Mouse (Mus musculus): Measurements from ENCODE around the gene Repin1. TPM values are rescaled to one million over a fixed set of nuclear protein-coding genes. Genes with fewer than 3 reads are reported as not detected.

The Repin1 gene
- polyA plus RNA-seq, 1 experiment from 2014 or later, result 47.2 TPM

DNA sequence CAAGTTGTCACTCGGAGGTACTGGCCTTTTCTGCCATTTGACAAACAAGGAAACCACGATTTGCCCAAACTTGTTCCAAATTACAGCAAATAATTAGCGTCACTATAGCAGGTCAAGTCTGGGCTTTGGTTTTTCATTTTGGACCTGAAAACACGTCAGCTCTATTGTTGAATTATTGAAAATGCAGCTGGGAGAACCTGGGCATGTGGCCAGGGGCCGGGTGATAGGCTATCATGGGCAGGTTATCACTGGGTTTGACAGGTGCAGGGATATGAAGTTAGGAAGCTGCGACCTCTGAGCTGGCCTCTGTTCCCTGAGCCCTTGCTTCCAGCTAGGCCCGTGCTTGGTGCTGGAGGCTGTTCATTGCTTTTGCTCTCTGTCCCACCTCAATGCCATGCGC lies 37.1 kb downstream of the Repin1 start:
- no peak overlapping the region for H3K9ac ChIP-seq (replicated peaks)
- H3K4me2 ChIP-seq (replicated peaks), result no peak overlapping the region
- H3K27ac ChIP-seq, result no peak overlapping the region
- WGBS, result 92% methylated on average over 8 of the region's 8 CpGs
- peaks cover 43% of the 10 kb centered on the region for H3K27me3 ChIP-seq
- no peak for ATAC-seq
- no peaks in the 10 kb centered on the region for H3K36me3 ChIP-seq
- H3K9me3 ChIP-seq, result no peaks in the 10 kb centered on the region
- peaks cover 27% of the 10 kb centered on the region for H3K4me1 ChIP-seq (replicated peaks)
- H3K4me3 ChIP-seq (replicated peaks), result no peak overlapping the region

DNA sequence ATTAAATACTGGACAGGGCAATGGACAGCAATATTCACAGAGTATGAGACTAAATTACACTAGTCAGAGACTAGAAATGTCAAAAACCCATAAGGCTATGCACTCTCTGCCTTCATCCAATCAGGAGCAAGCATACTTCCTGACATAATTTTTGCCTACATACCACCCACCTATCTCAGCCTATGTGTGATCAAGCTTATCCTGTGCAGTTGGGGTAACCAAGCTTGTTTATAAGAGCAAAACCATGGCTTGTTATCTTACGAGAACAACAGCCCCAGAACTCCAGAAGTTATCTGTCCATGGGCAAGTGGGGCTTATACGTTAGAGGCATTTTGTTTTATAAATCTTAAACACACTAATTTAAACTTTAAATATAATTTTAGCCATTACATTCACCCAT lies 41.4 kb downstream of the Repin1 start:
- peaks cover 9% of the 10 kb centered on the region for H3K27me3 ChIP-seq
- H3K9ac ChIP-seq (replicated peaks), result no peak overlapping the region
- ATAC-seq, result no peak
- H3K27ac ChIP-seq, result no peak overlapping the region
- H3K9me3 ChIP-seq, result no peaks in the 10 kb centered on the region
- WGBS, result 91% methylated on average over 2 of the region's 2 CpGs
- no peak overlapping the region for H3K4me3 ChIP-seq (replicated peaks)
- no peaks in the 10 kb centered on the region for H3K4me1 ChIP-seq (replicated peaks)
- no peak overlapping the region for H3K4me2 ChIP-seq (replicated peaks)
- no peaks in the 10 kb centered on the region for H3K36me3 ChIP-seq

DNA sequence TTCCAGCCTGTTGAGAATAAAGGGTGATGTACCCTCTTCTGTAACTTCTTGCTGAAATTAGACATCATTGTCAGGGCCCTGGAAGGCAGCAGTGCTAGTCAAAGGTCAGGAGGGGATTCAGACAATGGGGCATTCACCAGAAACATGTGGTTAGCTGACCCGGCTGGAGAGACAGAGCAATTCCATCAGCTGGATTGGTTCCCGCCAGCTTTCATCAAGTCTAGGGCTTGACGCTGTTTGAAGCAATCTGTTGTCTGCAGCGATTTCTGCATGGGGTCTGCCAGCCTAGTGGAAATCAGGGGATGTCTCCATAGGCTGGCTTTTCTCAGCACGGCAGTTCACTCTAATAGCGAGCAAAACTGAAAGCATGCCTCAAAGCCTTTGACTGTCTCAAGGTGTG lies 42.8 kb downstream of the Repin1 start:
- H3K4me3 ChIP-seq (replicated peaks), result no peak overlapping the region
- no peak overlapping the region for H3K9ac ChIP-seq (replicated peaks)
- 46% methylated on average over 6 of the region's 6 CpGs for WGBS
- peaks cover 2% of the 10 kb centered on the region; the same call in 1 of the 2 replicates for H3K27me3 ChIP-seq
- H3K27ac ChIP-seq, result no peak overlapping the region
- H3K4me2 ChIP-seq (replicated peaks), result no peak overlapping the region
- H3K4me1 ChIP-seq (replicated peaks), result no peaks in the 10 kb centered on the region
- no peaks in the 10 kb centered on the region for H3K36me3 ChIP-seq
- no peaks in the 10 kb centered on the region for H3K9me3 ChIP-seq
- no peak for ATAC-seq

DNA sequence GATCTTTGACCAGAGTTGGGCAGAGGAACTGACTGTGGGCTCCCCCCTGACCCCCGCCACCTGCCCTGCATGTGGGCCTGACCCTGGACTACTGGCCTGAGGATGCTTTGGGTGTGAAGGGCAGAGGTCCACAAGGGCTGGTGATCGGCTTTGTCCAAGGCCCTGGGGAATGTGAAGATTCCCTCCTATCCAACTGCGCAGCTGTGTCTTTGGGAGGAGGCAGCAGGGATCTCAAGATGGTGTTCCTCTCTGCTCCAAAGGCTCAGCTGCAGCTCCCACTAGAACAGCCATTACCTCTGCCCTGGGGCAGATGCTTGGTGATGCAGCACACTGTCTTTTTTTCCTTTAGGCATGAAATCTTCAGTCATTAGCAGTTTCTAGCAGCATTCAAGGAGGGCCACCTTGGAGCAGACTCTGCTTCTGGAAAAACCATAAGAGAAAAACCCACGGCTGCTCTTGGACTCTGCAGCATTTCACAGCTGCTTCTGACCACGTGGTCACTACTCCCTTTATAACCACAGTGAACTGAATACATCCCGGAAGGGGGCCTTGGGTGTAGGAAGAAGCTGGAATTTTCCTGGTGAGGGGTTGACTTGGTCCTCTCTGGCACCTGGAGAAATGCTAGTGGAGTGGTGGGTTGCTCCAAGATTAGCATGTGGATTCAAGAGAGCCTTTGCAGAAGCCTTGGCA lies 44.3 kb downstream of the Repin1 start:
- Histone ChIP-seq H3K4me1 (replicated peaks) (no peaks in the 10 kb centered on the region), H3K4me2 (replicated peaks) (no peak overlapping the region), H3K9me3 (no peaks in the 10 kb centered on the region), H3K27ac (no peak overlapping the region), H3K9ac (replicated peaks) (no peak overlapping the region), H3K36me3 (no peaks in the 10 kb centered on the region), H3K4me3 (replicated peaks) (no peak overlapping the region), H3K27me3 (no peaks in the 10 kb centered on the region)
- no peak for ATAC-seq
- 73% methylated on average over 6 of the region's 6 CpGs for WGBS

DNA sequence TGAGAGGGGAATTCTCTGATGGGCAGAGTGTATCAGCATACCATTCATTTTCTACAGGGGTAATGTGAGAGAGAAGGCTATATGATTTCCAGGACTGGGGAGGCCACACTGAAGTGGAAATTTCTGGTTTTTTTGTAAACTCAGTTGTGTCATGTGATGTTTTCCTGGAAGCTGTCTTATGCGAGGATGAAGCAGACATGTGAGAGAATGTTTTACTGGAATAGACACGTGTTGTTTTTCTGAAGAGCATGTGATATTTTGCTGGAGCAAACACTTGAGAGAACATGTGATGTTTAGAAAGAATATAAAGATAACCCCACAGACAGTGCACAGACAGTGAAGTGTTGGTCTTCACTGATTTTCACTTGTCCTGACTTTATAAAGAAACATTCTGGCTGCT lies 44.9 kb downstream of the Repin1 start:
- H3K4me1 ChIP-seq (replicated peaks), result no peaks in the 10 kb centered on the region
- no peaks in the 10 kb centered on the region for H3K36me3 ChIP-seq
- no peaks in the 10 kb centered on the region for H3K9me3 ChIP-seq
- H3K27ac ChIP-seq, result no peak overlapping the region
- H3K9ac ChIP-seq (replicated peaks), result no peak overlapping the region
- 79% methylated on average over 2 of the region's 2 CpGs for WGBS
- no peaks in the 10 kb centered on the region for H3K27me3 ChIP-seq
- H3K4me2 ChIP-seq (replicated peaks), result no peak overlapping the region
- no peak for ATAC-seq
- H3K4me3 ChIP-seq (replicated peaks), result no peak overlapping the region

DNA sequence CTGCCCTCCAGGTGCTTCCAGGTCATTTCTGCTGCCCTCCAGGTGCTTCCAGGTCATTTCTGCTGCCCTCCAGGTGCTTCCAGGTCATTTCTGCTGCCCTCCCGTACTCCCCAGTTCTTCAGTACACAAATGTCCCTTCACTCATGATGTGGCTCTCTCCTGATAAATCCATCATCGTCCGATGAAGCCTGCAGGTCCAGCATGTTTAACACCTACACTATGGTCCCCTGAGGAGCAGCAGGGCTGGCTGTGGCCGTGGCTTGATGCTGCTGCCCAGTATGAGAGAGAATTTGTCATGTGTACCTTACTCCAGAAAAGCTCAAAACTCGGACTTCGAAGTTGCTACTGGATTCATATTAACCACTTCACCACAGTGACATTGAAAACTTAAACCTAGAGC lies 47.7 kb downstream of the Repin1 start:
- WGBS, result 78% methylated on average over 6 of the region's 6 CpGs

DNA sequence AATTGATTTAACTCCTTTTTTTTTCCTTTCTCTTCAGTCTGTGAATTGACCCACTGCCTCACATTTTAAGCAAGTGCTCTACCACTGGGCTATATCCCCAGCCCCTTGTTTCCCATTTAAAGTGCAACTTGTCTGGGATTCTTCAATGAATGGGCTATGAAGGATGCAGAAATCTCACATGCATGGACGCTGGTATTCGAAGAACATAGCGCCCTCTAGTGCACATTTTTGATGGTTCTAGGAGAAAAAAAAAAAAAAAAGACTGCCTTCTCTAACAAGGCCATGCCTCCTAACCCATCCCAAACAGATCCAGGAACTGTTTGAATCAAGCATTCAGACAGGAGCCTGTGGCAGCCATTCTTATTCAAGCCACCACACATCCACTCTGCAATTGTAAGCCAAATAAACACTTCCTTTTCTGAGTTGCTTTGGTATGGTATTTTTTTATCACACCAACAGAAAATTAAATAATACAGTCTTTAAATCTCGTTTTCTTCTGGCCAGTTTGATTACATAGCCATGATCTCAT lies 49.1 kb downstream of the Repin1 start:
- H3K27me3 ChIP-seq, result no peaks in the 10 kb centered on the region
- no peak overlapping the region for H3K4me2 ChIP-seq (replicated peaks)
- H3K36me3 ChIP-seq, result no peaks in the 10 kb centered on the region
- H3K4me1 ChIP-seq (replicated peaks), result no peaks in the 10 kb centered on the region
- no peak overlapping the region for H3K27ac ChIP-seq
- no peak overlapping the region for H3K9ac ChIP-seq (replicated peaks)
- WGBS, result 22% methylated on average over 4 of the region's 4 CpGs
- H3K9me3 ChIP-seq, result no peaks in the 10 kb centered on the region
- ATAC-seq, result peak; percentile 60; the same call in 1 of the 2 replicates
- no peak overlapping the region for H3K4me3 ChIP-seq (replicated peaks)

More for the DNA sequence above, 47.7 kb downstream of the Repin1 start:
- ATAC-seq, result no peak
- H3K9me3 ChIP-seq, result no peaks in the 10 kb centered on the region
- no peak overlapping the region for H3K4me3 ChIP-seq (replicated peaks)
- no peak overlapping the region for H3K27ac ChIP-seq
- H3K4me1 ChIP-seq (replicated peaks), result no peaks in the 10 kb centered on the region
- H3K27me3 ChIP-seq, result no peaks in the 10 kb centered on the region
- no peaks in the 10 kb centered on the region for H3K36me3 ChIP-seq
- H3K4me2 ChIP-seq (replicated peaks), result no peak overlapping the region
- H3K9ac ChIP-seq (replicated peaks), result no peak overlapping the region

DNA sequence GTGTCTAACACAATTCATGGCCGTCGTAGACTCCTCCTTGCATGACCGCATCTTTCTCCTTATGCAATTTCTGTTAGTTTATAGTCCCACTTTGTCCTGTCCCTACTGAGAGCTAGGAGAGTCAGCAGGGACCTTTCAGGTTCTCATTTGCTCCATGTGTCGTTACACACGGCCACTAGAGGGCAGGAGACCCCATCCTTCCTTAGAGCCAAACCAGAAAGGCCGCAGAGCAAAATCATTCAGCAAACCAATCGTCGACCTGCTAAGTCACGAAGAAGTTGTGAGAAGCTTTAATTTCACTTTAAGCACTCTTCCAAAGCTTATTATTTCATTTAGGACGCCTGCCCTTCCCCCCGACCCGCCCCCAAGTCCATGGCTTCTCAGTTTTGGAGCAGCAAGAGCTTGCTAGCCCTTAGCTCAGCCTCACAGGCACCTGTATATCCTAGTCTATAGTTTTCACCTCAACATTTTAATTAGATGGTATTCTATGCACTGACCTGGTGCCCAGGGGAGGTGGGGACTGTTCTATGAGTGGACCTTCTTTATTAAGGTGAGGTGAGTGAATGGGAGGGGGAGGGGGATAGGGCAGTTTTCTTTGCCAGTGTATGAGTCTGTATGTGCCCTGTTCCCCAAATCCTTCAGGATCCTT lies 52.1 kb downstream of the Repin1 start:
- H3K36me3 ChIP-seq, result no peaks in the 10 kb centered on the region
- H3K9me3 ChIP-seq, result no peaks in the 10 kb centered on the region
- H3K9ac ChIP-seq (replicated peaks), result no peak overlapping the region
- no peak overlapping the region for H3K27ac ChIP-seq
- H3K4me1 ChIP-seq (replicated peaks), result no peaks in the 10 kb centered on the region
- WGBS, result 13% methylated on average over 12 of the region's 12 CpGs
- no peak overlapping the region for H3K4me3 ChIP-seq (replicated peaks)
- H3K27me3 ChIP-seq, result no peaks in the 10 kb centered on the region
- peak; percentile 20; the same call in 1 of the 2 replicates for ATAC-seq
- no peak overlapping the region for H3K4me2 ChIP-seq (replicated peaks)

DNA sequence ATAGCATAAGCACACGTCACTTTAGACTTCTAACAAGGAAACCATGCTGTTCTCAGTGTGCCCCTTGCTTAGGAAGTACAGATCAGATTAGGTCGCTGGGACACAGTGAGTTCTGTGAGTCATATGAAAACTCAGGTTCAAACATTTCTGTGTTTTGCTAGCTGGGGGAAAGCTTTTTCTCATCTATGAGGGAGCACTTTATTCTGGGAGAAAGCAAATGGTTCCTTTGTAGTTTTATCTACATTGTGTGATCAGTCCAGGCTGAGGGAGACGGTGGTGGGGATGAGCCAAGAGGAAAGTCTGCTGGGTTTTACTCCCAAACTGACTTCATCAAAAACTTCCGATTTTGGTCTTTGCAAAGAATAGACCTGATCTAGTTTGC lies 52.6 kb downstream of the Repin1 start:
- no peak overlapping the region for H3K4me2 ChIP-seq (replicated peaks)
- H3K4me1 ChIP-seq (replicated peaks), result no peaks in the 10 kb centered on the region
- no peaks in the 10 kb centered on the region for H3K27me3 ChIP-seq
- 85% methylated on average over 4 of the region's 4 CpGs for WGBS
- no peaks in the 10 kb centered on the region for H3K9me3 ChIP-seq
- H3K4me3 ChIP-seq (replicated peaks), result no peak overlapping the region
- ATAC-seq, result no peak
- no peak overlapping the region for H3K9ac ChIP-seq (replicated peaks)
- no peaks in the 10 kb centered on the region for H3K36me3 ChIP-seq
- no peak overlapping the region for H3K27ac ChIP-seq

DNA sequence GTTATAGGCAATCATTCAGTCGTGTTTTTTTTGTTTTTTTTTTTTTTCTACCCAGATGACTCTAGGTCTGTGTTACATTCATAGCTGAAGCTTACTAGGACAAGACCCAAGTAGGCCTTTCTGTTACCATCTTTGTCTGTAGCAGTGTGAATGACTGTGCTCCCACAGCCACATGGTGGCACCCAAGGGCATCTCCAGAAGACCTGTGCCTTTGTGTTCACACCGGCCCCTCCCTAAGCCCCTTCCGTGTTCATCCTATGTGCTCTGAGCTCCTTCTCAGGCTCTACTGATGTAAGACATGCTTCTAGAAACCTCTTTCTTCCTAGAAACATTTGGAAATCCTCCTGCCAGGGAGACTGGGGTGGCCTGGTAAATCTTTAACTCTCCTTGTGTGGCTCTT lies 53.3 kb downstream of the Repin1 start, which contains the start of gene Gimap8:
Gene Gimap8, plus strand, starts transcription at position 240 of the 400 bp plus-strand sequence.
- H3K27me3 ChIP-seq, result no peaks in the 10 kb centered on the region
- H3K4me3 ChIP-seq (replicated peaks), result no peak within 1 kb of the TSS
- H3K9me3 ChIP-seq, result no peaks in the 10 kb centered on the region
- 51% methylated on average over 3 of the region's 3 CpGs for WGBS
- no peaks in the 10 kb centered on the region for H3K36me3 ChIP-seq
- no peaks in the 10 kb centered on the region for H3K4me1 ChIP-seq (replicated peaks)
- no peak within 1 kb of the TSS for H3K9ac ChIP-seq (replicated peaks)
- no peak within 1 kb of the TSS for H3K27ac ChIP-seq
- no peak for ATAC-seq
- H3K4me2 ChIP-seq (replicated peaks), result no peak within 1 kb of the TSS

DNA sequence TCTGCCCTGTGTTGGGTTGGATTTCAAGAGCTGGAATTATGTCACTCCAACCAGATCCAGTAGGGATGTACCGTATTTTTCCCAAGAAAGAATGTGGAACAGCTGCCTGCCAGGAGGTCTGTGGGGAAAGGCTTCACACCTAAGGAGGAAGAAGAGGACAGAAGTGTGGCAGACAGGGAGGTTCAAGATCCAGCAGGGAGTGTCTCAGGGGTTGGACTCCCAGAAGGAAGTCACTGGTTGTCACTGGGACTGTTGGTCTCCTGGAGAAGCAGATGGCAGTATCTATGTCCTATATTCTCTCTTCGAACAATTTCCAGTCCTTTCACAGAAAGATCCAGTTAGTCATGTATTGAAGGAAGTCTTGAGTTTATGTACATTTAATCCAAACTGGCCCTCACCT lies 53.9 kb downstream of the Repin1 start:
- 85% methylated on average over 2 of the region's 2 CpGs for WGBS
- H3K4me2 ChIP-seq (replicated peaks), result no peak overlapping the region
- H3K27me3 ChIP-seq, result no peaks in the 10 kb centered on the region
- ATAC-seq, result no peak
- H3K9ac ChIP-seq (replicated peaks), result no peak overlapping the region
- no peaks in the 10 kb centered on the region for H3K36me3 ChIP-seq
- no peak overlapping the region for H3K4me3 ChIP-seq (replicated peaks)
- H3K27ac ChIP-seq, result no peak overlapping the region
- H3K4me1 ChIP-seq (replicated peaks), result no peaks in the 10 kb centered on the region
- no peaks in the 10 kb centered on the region for H3K9me3 ChIP-seq
